Mouse (Mus musculus): ENCODE data around the gene Tex22. TPM values are rescaled to one million over a fixed set of nuclear protein-coding genes. Genes with fewer than 3 reads are reported as not detected.

Gene Tex22
- not detected for polyA plus RNA-seq (2017; shearing (Covaris generic))

DNA sequence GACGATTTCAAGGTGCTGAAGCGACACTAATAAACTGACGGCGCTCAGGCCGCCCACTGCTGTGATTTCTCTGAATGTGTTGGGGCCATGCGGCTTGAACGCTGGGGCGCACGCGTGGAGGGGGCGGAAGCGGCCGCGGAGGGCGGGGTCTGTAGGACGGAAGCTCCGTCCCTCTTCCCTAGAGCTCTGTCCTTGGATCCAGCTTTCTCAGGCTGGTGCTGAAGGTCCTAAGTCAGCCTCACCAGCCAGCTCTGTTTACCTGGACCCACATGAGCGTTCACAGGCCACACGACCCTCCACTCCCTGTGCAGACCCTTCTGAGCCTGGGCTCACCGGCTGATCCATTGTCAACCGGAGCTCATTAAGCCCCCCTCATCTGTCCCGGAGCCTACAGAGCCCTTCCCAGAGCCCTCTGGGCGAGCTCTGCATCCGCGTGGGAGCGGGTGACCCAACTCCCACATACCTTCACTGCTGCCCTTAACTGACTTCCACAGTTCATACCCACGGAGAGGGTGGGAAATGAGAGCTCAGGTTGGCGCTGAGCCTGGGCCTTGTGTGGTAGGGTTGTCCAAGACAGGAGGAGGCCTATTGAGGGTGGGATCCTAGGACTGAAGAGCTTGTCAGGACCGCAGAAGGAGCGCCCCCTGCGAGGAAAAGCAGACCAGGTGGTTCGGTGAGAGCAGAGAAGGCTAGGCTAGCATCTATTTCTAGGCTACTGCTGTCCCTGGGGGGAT is at the start of gene Tex22:
Tex22 (plus strand) TSS at position 174 of the 734 bp plus-strand sequence.

DNA sequence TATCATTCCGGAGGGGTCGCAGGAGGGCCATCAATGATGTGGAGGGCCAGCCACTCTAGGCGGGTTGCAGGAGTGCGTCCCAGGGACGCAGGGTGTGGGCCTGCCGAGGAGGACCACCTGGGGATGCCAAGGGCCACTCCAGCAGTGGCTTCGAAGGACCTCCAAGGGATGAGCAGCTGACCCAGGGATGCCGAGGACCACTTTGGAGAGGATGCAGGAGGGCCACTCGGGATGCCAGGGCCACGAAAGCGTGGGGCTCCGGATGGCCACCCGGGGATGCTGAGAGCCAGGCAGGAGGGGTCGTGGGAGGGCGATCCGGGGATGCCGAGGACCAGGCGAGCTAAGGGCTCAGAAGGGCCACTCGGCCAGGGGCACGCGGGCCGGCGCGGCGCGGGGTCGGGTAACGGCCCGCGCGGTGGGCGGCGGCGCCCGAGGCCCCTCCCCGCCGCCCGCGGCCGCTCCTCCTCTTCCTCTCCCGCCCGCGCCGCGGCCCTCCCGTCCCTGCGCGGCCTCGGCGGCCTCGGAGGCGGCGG is 23.5 kb downstream of the Tex22 start, which contains the start of gene Mta1:
Mta1 (plus strand) TSS at position 530 of the 533 bp plus-strand sequence.

Other genes starting within 250 kb of the Tex22 start
- gene Cdca4, start 245.1 kb upstream of the Tex22 start, polyA plus RNA-seq (2017; shearing (Covaris generic)): 38.0 TPM
- gene Gpr132, start 206.3 kb upstream of the Tex22 start, polyA plus RNA-seq (2017; shearing (Covaris generic)): 317 TPM
- gene Jag2, start 144.7 kb upstream of the Tex22 start, polyA plus RNA-seq (2017; shearing (Covaris generic)): 1.6 TPM
- 33.7 TPM for gene Nudt14, start 132.4 kb upstream of the Tex22 start, polyA plus RNA-seq (2017; shearing (Covaris generic))
- 64.3 TPM for gene Btbd6, start 98.0 kb upstream of the Tex22 start, polyA plus RNA-seq (2017; shearing (Covaris generic))
- gene Brf1, start 73.8 kb upstream of the Tex22 start, polyA plus RNA-seq (2017; shearing (Covaris generic)): 204 TPM
- gene Pacs2, start 60.0 kb upstream of the Tex22 start, polyA plus RNA-seq (2017; shearing (Covaris generic)): 28.6 TPM
- 42.3 TPM for gene Mta1, start 23.8 kb downstream of the Tex22 start, polyA plus RNA-seq (2017; shearing (Covaris generic))
- gene Crip2, start 65.7 kb downstream of the Tex22 start, polyA plus RNA-seq (2017; shearing (Covaris generic)): 21.2 TPM
- 1,752 TPM for gene Crip1, start 71.8 kb downstream of the Tex22 start, polyA plus RNA-seq (2017; shearing (Covaris generic))
- 13.1 TPM for gene Tedc1, start 81.9 kb downstream of the Tex22 start, polyA plus RNA-seq (2017; shearing (Covaris generic))
- gene Tmem121, start 111.4 kb downstream of the Tex22 start, polyA plus RNA-seq (2017; shearing (Covaris generic)): 0.47 TPM

Measured in effector memory CD4-positive, alpha-beta T cell, adult 5 months (primary cell).